Mouse (Mus musculus) testis, adult 2 months (tissue): Measurements from ENCODE around the gene Mmel1.

Experiments
- CTCF ChIP-seq: fragments of 200-500 bp; IDR thresholded peaks from 2 replicates; pipeline ENCODE4 v1.5.1; 2012; ENCODE audit warnings: low read depth, mild to moderate bottlenecking, inconsistent platforms, low read length, moderate library complexity; ENCODE audit not compliant: control insufficient read depth, insufficient read depth, insufficient replicate concordance
- POLR2A ChIP-seq: fragments of 200-500 bp; IDR thresholded peaks from 2 replicates; pipeline ENCODE4 v1.6.1; 2012; ENCODE audit warnings: low read depth, mild to moderate bottlenecking, inconsistent platforms, low read length, moderate library complexity; ENCODE audit not compliant: control insufficient read depth

GRCm38 (mm10) chr4:154929088-154929660, 59.8 kb downstream of the Mmel1 start:
- TF ChIP-seq POLR2A = no peak
- no peak for TF ChIP-seq CTCF
